Mouse (Mus musculus): Measurements from ENCODE around the gene Gm20388.
"Not testable (repeated sequence)": the region's sequence is repeated elsewhere in the genome, so short reads cannot be mapped to it uniquely, and the experiment has no call there.

Gene Gm20388

DNA sequence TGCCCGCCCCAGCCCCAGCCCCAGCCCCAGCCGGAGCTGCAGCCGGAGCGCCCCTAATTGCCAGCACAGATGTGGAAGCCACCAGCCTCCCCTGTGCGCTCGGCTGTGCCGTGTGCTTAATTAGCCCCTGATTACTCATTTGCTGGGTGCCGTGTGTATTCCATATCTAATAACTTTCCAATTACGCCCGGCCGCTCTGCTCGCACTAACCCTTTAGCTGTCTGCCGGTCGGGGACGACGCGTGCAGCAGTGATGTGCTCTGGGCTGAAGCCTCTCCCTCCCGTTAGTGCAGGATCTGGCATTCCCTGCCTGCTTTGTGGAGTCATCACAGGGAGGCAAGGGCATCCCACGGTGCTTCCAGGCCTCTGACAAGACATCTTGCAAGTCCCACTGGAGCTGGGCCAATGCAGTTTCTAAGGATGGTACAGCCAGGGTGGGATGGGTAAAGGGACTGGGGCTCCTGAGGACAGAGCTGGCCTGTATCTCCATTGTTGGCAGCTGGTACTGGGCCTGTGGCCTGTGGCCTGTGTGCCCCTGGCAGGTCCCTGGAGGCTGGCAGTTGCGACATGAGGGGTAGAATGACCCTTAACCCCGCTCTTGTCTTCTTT, 437.2 kb downstream of the Gm20388 start:
- no peak for DNase-seq

DNA sequence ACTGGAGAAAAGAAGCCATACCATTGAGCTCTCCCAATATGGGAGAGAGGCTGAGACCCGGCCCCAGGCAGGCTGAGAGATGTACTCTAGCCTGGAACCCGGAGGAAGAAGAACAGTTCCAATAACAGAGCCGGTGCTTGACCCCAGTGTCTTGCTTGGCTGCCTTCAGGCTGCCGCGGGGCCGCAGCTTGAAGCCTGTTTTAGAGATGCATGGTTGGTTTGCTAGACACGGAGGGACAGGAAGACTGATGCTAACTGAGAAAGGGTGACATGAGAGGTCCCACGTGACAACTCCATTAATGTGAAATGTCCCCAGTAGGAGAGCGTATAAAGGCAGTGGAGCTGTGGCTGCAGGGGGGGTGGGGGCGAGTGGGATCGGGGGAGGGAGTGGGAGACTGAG, 438.3 kb downstream of the Gm20388 start:
- no peak for DNase-seq

DNA sequence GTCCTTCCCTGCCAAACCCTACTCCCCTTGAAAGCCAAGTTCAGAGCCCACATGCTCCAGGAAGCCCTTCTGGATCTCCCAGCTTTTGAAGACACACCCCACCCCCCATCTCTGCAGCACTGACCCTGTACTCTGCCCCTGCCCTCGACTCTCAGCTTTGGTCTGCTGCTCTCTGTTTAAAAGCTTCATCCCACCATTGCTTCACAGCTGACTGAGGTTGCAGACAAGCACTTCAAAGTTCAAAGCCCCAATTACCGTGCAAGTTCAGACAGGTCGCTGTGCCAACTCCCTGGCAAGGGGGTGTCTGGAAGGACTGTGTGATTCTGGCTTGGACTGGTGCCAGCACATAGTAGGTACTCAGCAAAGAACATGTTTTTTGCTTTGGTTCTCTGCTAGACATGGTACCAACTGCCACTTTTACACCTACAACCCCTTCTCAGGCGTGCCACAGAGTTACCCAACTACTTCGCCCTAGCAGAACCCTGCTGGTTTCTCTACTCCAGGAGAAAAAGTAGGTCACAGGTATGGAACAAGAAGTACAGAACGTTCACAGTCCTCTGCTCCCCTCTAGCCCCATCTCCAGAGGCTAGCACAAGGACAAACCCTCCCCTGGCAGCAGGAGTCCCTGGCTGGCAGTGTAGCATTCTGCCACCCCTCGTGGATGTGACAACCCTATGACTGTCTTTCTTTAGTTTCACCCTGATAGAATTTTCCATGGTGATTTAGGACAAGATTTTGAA, 440.9 kb downstream of the Gm20388 start:
- DNase-seq = no peak

DNA sequence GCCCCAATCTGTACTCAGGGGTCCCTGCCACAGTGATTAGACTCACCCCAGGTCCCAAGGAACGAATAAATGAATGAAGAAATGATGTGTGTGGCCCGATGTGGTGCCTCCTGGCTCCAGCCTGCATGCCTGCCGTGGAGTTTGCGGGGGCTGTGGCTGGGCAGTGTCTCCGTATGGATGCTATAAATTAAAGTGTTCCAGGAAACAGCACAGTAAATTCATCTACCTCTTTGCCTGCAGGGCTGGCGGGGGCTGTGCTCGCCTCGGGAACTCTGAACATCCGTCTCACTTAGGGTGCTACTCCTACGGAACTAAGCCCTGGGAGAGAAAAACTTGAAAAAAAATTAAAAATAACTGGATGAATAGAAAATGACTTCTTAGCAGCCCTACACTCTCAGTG, 441.5 kb downstream of the Gm20388 start:
- DNase-seq = no peak

DNA sequence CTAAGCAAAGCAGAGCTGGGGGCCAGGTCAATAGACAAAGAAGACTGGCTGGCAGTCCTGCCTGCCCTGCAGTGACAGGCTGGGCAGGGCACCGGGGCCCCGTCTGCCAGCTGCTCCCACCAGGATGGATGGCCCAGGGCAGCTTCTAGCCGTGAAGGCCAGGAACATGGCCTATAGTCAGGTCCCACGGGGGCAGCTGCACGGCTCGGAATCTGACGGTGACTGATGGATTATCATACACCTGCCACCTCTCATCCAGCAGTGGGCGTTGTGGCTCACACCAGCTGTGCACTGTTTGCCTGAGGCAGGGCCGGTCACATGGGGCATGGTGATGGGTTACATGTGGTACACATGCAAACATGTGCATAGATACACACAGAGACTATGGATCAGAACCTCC, 445.4 kb downstream of the Gm20388 start:
- DNase-seq = no peak

DNA sequence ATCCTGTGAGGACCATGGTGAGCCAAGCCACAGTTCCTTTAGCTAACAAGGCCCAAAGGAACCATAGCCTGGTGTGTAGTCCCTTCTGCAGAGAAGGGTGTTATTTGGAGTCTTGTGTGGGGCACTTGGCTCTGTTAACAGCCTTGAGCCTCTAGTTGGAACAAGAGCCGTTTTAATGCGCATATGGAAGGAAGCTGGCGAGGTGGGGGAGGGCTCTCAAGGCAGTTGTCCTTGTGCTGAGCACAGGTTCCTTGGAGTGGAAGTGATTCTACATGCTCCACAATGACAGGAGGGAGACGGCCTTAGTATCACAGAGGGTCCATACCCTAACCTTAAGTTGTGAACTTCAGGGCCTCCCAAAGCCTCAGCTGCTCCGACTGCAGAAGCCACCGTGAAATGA, 446.9 kb downstream of the Gm20388 start:
- DNase-seq = no peak

DNA sequence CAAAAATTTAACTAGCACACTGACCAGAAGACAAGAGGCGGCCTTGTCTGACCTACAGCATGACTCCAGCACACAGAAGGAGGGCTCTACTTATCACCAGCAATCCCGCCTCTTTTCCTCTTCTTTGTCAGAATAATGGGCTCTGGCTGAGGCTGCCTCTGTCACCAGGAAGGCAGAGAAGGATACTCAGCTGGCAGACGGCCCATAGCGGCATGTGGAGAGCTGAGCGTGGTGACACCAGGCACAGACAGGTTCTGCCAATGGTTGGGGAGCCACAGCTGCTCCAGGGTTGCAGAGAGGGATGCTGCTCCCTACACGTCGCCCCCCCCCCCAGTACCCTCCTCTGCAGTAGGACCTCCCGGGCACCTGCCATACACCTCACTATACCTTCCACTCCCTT, 450.7 kb downstream of the Gm20388 start:
- DNase-seq = no peak

DNA sequence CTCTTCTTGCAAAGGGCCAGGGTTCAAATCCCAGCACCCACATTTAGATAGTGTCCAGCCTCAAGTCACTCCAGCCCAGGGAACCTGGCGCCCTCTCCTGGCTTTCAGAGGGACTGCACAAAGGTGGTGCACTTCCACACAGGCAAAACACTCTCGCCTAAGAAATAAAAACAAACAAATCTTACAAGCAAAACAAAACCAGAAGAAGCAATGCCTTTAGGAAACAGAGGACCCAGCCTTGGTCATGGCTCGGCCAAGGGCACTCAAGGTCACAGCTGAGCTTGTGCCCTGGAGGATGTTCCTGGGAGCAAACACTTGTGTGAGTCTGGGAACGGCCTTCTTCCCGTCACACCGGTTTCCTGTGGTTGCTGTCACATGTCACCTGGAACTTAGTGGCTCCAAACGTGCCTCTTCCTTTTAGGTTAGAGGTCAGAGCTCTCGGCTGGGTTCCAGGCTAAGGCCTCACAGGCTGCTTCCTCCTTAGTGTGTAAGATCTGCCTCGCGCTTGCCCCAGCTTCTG, 453.0 kb downstream of the Gm20388 start:
- no peak for DNase-seq

DNA sequence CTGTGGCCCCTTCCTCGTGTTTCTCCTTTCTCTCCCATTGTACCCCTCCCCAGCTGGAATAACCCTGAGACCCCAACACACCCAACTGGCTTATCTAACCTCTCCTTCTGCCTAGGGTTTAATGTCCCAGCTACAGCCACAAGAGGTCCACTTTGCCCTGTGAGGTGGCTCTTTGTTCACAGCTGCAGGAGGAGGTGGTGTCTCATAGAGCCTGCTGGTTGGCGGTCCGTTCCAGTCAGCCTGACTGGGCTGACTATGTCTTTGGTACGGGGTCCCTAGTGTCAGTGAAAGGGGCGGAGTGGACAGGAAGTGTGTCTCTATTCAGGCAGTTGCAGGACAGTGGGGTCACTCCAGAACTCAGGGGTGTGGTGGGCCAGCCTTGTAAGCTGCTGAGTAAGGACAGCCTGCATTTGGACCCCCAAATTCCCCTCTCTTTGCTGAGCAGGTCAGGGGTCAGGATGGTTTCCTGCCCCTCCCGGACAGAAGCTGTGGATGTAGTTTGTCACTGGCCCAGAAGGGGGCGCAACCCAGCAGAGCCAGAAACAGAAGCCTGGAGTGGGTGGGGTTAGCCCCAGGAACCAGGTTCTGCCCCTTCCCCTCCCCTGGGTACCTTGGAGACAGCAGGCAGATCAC, 453.6 kb downstream of the Gm20388 start:
- DNase-seq = no peak

DNA sequence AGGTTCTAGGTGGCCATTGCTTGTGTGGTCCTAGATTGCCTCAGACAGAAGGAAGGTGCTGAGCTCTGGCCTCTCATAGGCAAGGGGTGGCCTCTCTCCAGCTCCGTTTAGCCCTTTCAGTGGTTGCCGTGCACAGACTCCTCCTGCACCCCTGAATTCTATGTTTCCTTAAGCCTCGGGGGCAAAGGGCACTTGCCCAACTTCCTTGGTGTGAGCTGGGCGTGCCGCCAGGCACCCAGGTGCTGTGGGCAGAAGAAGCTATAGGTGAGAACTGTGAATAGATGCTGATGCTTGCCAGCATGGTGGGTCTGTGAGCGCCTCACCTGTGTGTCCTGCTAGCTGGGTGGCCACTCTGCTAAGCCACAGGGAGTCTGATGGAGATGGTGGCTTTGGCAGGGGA, 456.2 kb downstream of the Gm20388 start:
- DNase-seq = no peak

DNA sequence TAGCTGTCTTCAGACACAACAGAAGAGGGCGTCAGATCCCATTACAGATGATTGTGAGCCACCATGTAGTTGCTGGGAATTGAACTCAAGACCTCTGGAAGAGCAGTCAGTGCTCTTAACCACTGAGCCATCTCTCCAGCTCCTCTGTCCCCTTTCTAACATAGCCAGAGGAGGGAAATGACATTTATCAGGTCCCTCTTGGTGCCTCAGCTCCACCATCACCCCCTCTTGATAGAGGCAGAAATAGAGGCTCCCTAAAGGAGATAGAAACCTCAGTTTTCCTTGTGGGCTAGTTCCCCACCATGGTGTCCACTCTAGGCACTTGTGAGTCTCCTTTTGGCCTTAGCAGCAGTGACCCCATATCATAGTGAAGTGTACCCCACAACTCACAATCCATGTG, 457.6 kb downstream of the Gm20388 start:
- not testable (repeated sequence) for DNase-seq

DNA sequence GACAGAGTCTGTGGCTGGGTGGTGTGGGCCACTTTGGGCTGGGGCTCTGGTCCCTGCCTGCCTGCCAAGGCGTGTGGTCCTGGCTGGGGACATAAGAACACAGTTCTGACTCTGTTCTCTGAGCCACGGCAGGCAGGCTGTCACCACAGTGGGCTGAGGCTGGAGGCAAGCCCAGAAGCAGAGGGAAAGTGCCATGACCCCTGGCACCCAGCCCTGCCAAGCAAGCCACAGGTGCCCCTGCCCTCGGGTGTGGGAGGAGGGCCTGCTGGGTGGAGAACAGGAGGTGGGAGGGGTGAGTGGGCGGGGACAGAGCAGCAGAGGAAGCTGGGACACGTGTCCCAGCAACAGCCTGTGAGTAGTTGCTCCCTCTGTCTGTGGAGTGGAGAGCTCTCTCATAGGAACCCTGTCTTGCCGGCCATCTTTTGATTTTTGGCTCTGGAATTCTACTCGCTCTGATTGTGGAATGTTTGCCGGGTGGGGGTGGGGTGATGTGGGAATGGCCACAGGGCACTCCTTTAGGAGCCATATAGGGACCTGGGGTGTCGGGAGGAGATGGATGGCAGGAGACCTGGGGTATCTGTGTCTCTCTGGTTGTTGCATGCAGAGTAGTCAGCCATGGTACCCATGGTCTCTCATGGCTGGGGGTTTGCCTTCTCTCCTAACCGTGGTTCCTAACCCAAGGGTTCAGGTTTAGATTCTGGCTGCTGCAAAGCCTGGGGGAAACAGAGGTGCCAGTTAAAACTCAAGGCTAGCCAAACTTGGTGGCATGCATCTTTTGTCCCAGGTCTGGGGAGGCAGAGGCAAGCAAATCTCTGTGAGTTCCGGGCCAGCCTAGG, 458.4 kb downstream of the Gm20388 start:
- DNase-seq = peak; percentile 74

DNA sequence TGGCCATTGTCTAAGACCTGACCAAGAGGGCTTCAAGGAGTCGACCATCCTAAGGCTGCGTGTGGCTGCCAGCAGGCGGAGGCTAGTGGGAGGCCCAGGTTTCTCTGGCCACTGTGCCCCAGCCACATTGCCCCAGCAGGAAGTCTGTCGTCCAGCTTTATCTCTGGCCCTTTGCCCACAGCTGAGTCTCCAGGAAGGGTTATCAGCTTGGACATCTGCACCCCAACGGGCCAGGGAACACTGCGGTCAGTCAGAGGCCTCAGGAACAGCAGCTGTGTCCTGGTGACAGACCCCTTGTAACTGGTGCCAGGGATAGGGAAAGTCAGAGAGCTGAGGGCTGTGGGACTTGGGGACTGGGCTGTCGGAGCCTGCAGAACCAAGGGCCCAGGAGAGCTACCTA, 459.3 kb downstream of the Gm20388 start:
- no peak for DNase-seq

DNA sequence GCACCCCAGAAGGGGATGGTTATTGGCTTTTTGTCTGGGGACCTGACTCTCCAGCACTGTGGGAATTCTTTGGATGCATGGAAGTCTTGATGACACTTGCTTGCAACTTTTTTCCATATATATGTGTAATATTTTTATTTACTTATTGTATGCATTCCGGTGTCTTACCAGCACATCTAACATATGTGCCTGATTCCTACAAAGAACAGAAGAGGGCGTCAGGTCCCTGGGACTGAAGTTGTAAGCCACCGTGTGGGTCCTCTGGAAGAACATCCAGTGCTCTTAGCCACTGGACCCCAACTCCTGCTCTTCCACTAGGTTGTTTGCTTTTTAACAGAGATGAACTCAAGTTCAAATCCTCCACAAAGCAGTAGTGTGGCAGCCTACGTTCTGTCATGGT, 459.8 kb downstream of the Gm20388 start:
- no peak for DNase-seq

DNA sequence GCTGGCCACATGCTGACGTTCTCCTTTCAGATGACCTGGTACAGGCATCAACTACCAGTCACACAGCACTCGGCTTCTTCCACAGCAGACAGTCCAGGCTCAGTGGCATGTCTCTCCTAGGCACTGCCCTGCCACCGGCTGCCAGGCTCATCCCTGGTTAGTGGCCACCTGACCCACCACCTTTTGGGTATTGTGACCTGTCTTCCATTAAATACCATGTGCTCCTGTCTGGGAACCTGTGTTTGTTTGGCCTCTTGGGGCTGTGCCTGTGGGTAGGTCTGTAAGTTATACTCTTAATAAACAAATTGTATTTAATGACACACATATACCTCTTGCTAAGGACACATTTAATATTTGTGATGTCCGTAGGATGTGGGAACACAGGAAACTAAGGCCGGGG, 460.5 kb downstream of the Gm20388 start:
- no peak for DNase-seq

DNA sequence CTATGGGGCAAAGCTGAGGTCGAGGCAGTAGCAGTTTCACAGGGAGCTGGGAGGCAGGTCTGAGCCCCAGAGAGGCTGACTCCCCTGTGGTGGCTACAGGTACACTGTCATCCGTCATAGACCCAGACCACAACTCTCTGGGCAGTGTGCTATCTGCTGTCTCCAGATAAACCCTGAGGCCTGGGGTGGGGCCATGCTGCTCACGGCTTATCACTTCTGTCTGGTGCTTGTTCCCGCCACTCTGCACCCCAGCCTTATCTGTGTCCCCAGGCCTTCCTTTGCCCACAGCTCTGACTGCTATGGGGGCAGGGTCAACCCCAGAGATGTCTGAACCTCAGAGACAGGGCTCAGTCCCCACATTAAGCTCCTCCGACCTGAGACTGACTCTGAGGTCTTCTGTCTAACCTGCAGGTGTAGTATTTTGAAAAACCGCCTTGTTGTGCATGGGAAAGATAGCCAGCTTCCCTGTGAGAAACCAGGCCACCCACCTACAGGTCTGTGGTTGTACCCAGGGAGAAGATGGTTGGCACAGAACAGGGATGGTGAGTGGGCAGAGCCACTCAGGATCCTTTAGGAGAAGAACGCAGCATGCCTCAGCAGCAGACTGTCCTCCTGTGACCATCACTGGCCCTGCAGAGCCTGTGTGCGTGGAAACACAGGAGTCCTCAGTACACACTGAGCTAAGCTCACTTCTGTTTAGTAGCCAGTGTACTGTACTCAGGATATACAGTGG, 461.2 kb downstream of the Gm20388 start:
- no peak for DNase-seq

DNA sequence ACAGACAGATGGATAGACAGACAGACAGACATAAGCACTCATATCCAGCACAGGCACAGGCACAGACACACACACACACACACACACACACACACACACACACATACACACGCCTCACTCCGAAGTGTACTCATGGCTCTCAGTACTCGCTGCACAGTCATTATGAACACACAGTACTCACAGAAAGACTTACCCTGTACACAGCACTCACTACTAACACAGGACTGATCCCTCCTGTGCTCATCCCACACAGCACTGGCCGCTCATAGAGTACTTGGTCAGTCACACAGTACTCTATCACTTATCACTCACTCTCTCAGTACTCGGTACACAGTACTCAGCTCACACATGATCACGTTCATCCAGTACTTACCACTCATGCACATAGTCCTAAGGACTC, 462.0 kb downstream of the Gm20388 start:
- no peak for DNase-seq

DNA sequence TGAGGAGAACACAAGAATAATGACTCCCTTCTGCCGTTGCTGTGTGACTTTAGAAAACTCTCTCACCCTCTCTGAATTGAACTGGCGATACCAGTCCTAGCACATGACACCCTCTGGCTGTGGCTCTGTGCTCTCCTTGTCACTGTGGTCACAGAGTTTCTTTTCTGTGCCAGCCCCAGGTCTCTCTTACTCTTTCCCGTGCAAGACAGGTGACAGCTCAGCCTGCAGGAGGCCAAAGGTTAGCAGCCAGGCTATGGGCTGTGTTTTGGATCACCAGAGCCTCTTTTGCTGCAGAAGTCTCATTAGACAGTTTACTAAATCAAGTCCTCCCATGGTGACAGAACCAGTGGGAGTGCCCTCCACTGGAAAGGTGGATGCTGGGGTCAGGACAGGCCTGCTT, 463.0 kb downstream of the Gm20388 start:
- no peak for DNase-seq

DNA sequence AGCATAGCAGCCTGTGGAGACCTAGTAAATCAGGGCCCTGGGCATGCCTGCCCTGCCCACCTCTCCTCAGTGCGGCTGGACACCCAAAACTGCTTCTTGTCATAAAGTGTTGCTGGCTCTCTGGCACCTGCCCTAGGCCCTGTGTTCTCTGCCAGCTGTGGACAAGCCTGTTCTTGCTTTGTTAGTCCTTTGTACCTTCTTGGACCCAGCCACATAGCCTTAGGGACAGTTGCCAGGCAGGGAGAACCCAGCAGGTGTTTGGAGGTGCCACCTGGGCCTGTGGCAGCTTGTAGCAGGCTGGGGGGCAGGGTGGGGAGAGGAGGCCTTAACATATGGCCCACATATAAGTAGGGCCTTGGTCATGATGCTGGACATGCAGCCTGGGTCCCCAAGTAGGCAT, 463.4 kb downstream of the Gm20388 start:
- DNase-seq = no peak

DNA sequence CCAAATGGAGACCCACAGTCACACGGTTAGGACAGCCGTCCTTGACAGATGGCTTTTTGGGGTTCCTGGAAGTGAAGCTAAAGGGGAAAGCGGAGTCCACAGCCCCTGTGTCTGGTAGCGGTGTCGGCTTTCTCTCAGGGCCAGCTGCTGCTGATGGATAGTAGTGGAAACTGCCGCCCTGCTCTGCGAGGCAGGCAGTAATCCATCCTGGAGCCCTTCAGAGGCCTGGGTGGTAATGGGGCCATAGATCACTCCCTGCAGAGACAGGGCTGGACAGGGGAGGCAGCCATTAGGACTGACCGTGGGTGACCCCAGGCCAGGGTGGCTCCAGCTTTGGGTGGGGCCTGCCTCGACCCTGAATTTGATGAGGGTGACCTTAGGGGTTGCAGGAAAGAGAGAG, 463.9 kb downstream of the Gm20388 start:
- DNase-seq = peak; percentile 80

DNA sequence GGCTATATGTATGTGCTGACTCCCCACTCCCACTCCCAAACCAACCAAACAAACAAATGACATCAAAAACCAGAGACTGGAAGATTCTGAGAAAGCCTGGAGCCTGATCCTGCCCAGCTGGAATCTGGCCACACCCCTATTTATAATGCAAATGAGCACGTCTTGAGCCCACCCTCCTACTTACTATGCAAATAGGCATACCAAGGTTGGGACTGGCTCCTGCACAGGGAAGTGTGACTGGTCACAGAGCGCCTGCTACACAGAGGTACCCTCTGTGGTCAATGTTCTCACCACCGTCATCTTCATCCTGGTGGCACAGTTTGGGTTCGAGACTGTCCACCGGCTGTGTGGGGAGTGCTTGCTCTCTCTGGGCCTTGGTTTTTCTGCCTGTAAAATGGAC, 464.5 kb downstream of the Gm20388 start:
- peak; percentile 74 for DNase-seq

DNA sequence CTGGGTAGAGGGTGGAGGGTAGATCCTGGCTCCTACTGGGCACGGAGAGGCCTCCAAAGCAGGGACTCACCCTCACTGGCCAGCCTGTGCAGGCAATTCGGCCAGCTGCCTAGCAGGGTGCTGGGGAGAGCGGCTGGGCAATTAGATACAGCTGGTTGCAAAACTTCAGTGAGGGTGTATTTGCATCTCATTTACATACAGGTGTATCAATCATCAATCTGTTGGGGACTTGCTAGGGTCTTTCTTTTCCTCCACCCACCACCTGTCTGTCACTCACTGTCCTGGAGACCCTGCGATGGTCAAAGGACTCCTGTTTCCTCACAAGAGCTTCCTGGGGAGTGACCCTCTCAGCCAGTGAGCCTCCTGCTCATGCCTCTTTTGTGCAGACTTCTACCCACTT, 465.6 kb downstream of the Gm20388 start:
- no peak for DNase-seq
